Comparison of ENCODE assay signal across 16 mouse cellular contexts in the genomic region with DNA sequence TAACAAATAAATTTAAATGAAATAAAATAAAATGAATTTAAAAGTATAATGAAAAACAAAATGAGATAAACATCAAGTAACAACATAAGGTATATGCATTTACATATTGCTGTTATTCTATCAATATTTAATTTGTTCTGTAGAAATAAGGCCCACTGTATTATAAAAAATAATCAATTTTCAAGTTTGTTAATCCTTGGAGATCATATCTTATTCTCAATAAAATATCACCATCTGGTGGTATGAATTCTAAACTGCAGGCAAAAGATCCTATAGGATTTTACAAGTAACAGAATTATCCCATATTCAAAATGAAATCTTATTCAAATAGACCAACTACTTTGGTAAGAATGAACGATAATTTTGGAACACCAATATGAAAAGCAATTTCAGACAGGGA.
A peak's percentile ranks its signal among the peaks of the same experiment; 100 is the strongest.
DNase-seq lines count a peak whose midpoint lies in the region; ATAC-seq and TF ChIP-seq lines count a peak whose summit lies in the region.
"Had no signal": no experiment of that assay in that cellular context is flagged by ENCODE, and none has a peak within 500 bp of the region (broad histone marks: within the 10 kb centered on the region; RNA-seq: fewer than 3 reads in every experiment).

No protein-coding gene starts in this region.

- no peaks in the 10 kb centered on the region for H3K27me3 ChIP-seq in forebrain, embryonic 13.5 days
- H3K27me3 ChIP-seq in forebrain, embryonic 12.5 days: no peaks in the 10 kb centered on the region
- H3K27me3 ChIP-seq in kidney, adult 2 months (replicated peaks; ENCODE audit: control insufficient read depth, insufficient read depth, low read length): no peaks in the 10 kb centered on the region
- H3K27me3 ChIP-seq: embryonic facial prominence, embryonic 13.5 days; heart, embryonic 15.5 days; limb, embryonic 15.5 days; lung, embryonic 15.5 days had no signal

- 62% methylated on average over 1 of the region's 1 CpGs for WGBS in forebrain, embryonic 13.5 days
- 68% methylated on average over 1 of the region's 1 CpGs for WGBS in forebrain, embryonic 12.5 days
- 45% methylated on average over 1 of the region's 1 CpGs for WGBS in kidney, adult 2 months

- no peak overlapping the region for H3K4me2 ChIP-seq in forebrain, embryonic 13.5 days
- H3K4me2 ChIP-seq in forebrain, embryonic 12.5 days: no peak overlapping the region
- H3K4me2 ChIP-seq: embryonic facial prominence, embryonic 13.5 days; heart, embryonic 15.5 days; limb, embryonic 15.5 days; lung, embryonic 15.5 days had no signal

- no peak overlapping the region for H3K9ac ChIP-seq in forebrain, embryonic 13.5 days
- no peak overlapping the region for H3K9ac ChIP-seq in forebrain, embryonic 12.5 days
- H3K9ac ChIP-seq: embryonic facial prominence, embryonic 13.5 days; heart, embryonic 15.5 days; limb, embryonic 15.5 days; lung, embryonic 15.5 days had no signal

- intact Hi-C loops in heart, postnatal 10 days (cut with DNase I): loop anchor here (5.0 kb wide), 1 partner anchor 1964 kb away; no protein-coding TSS in a partner anchor

- H3K4me1 ChIP-seq in forebrain, embryonic 13.5 days: no peaks in the 10 kb centered on the region
- no peaks in the 10 kb centered on the region for H3K4me1 ChIP-seq in forebrain, embryonic 12.5 days
- no peaks in the 10 kb centered on the region for H3K4me1 ChIP-seq in kidney, adult 2 months (ENCODE audit: control insufficient read depth, insufficient read depth, low read length)
- H3K4me1 ChIP-seq: embryonic facial prominence, embryonic 13.5 days; limb, embryonic 15.5 days; lung, embryonic 15.5 days had no signal

- H3K9me3 ChIP-seq in forebrain, embryonic 13.5 days (replicated peaks): no peaks in the 10 kb centered on the region
- H3K9me3 ChIP-seq in forebrain, embryonic 12.5 days: no peaks in the 10 kb centered on the region
- H3K9me3 ChIP-seq: embryonic facial prominence, embryonic 13.5 days; heart, embryonic 15.5 days; limb, embryonic 15.5 days; lung, embryonic 15.5 days had no signal

- ATAC-seq in forebrain, embryonic 13.5 days: peak; percentile 51; the same call in 1 of the 2 replicates
- ATAC-seq in forebrain, embryonic 12.5 days (ENCODE audit: low FRiP score): no peak
- ATAC-seq: forebrain, embryonic 16.5 days had no signal

- H3K4me3 ChIP-seq in forebrain, embryonic 13.5 days: no peak overlapping the region
- H3K4me3 ChIP-seq in forebrain, embryonic 12.5 days (replicated peaks): no peak overlapping the region
- H3K4me3 ChIP-seq in kidney, adult 2 months (ENCODE audit: insufficient read depth, low read depth, low read length): no peak overlapping the region
- H3K4me3 ChIP-seq: embryonic facial prominence, embryonic 13.5 days; heart, embryonic 15.5 days; limb, embryonic 15.5 days; lung, embryonic 15.5 days had no signal

- no peak overlapping the region for H3K27ac ChIP-seq in forebrain, embryonic 13.5 days
- H3K27ac ChIP-seq in forebrain, embryonic 12.5 days: no peak overlapping the region
- no peak overlapping the region for H3K27ac ChIP-seq in kidney, adult 2 months (ENCODE audit: insufficient read depth, low read depth, low read length)
- H3K27ac ChIP-seq: embryonic facial prominence, embryonic 13.5 days; heart, embryonic 15.5 days; limb, embryonic 15.5 days; lung, embryonic 15.5 days had no signal

- no peak for TF ChIP-seq POLR2A in kidney, adult 2 months (IDR thresholded peaks at IDR 0.05; ENCODE audit: low read depth, low read length)

- TF ChIP-seq CTCF in kidney, adult 2 months (conservative IDR thresholded peaks at IDR 0.05; ENCODE audit: insufficient read depth, insufficient read length, low read depth, low read length): no peak

- DNase-seq in kidney, adult 2 months: peak; percentile 7
- no peak for DNase-seq in kidney, postnatal 14 days
- DNase-seq in 3T3-L1 (ENCODE audit: low read depth, low spot score): peak; percentile 38
- peak; percentile 31 for DNase-seq in NIH3T3 (ENCODE audit: low read depth)
- DNase-seq in frontal cortex, postnatal 25 days (ENCODE audit: low spot score in 2 of 2): no peak
- no peak for DNase-seq in heart, postnatal 10 days
- DNase-seq: adrenal gland, adult 2 months; cerebellum, adult 8-10 months; gastrocnemius, postnatal 36 days had no signal

- no peaks in the 10 kb centered on the region for H3K36me3 ChIP-seq in forebrain, embryonic 13.5 days (ENCODE audit: poor library complexity, severe bottlenecking)
- no peaks in the 10 kb centered on the region for H3K36me3 ChIP-seq in forebrain, embryonic 12.5 days (replicated peaks)
- H3K36me3 ChIP-seq in kidney, adult 2 months (ENCODE audit: control insufficient read depth, insufficient read depth, low read length): no peaks in the 10 kb centered on the region
- H3K36me3 ChIP-seq: embryonic facial prominence, embryonic 13.5 days; heart, embryonic 15.5 days; limb, embryonic 15.5 days; lung, embryonic 15.5 days had no signal

Comparison
In these comparisons a context has a peak if more than half of its experiments do, and no peak if none do; other contexts are left out.
1. DNase-seq: peak in kidney, adult 2 months (single experiment), 3T3-L1 (single experiment) and NIH3T3 (single experiment); none in kidney, postnatal 14 days (single experiment), frontal cortex, postnatal 25 days (0 of 2) and heart, postnatal 10 days (0 of 2).